Mouse (Mus musculus) testis, adult 2 months (tissue): ENCODE results near the gene Lrrc8d. TPM values are rescaled to one million over a fixed set of nuclear protein-coding genes. Genes with fewer than 3 reads are reported as not detected.

Source experiments
- H3K27ac ChIP-seq: fragments of 200-500 bp; 2 replicates; pipeline ENCODE4 v1.5.1; 2012; ENCODE audit warnings: low read depth, low read length; ENCODE audit not compliant: control insufficient read depth, insufficient read depth
- H3K27me3 ChIP-seq: fragments of 200-500 bp; 2 replicates; pipeline ENCODE4 v1.6.1; 2012; ENCODE audit warnings: mild to moderate bottlenecking, low read length, moderate library complexity; ENCODE audit not compliant: control insufficient read depth, insufficient read depth
- H3K36me3 ChIP-seq: fragments of 200-500 bp; 2 replicates; pipeline ENCODE4 v1.6.1; 2012; ENCODE audit warnings: mild to moderate bottlenecking, low read length; ENCODE audit not compliant: control insufficient read depth, insufficient read depth
- H3K4me1 ChIP-seq: fragments of 200-500 bp; 2 replicates; pipeline ENCODE4 v1.6.1; 2012; ENCODE audit warnings: low read length; ENCODE audit not compliant: control insufficient read depth, insufficient read depth
- H3K4me3 ChIP-seq: fragments of 200-500 bp; 2 replicates; pipeline ENCODE4 v1.5.1; 2012; ENCODE audit warnings: low read depth, mild to moderate bottlenecking, low read length, moderate library complexity, mixed read lengths; ENCODE audit not compliant: control insufficient read depth
- CTCF ChIP-seq: fragments of 200-500 bp; IDR thresholded peaks from 2 replicates; pipeline ENCODE4 v1.5.1; 2012; ENCODE audit warnings: low read depth, mild to moderate bottlenecking, inconsistent platforms, low read length, moderate library complexity; ENCODE audit not compliant: control insufficient read depth, insufficient read depth, insufficient replicate concordance
- POLR2A ChIP-seq: fragments of 200-500 bp; IDR thresholded peaks from 2 replicates; pipeline ENCODE4 v1.6.1; 2012; ENCODE audit warnings: low read depth, mild to moderate bottlenecking, inconsistent platforms, low read length, moderate library complexity; ENCODE audit not compliant: control insufficient read depth
- polyA plus RNA-seq: library from polyadenylated mRNA; depleted of rRNA; stranded (reverse); fragments of >200 nt; gene quantifications from 2 replicates; pipeline ENCODE4 v1.2.3, GENCODE M21; 2012

Gene Lrrc8d
- polyA plus RNA-seq, 1 experiment, result 4.8 TPM

DNA sequence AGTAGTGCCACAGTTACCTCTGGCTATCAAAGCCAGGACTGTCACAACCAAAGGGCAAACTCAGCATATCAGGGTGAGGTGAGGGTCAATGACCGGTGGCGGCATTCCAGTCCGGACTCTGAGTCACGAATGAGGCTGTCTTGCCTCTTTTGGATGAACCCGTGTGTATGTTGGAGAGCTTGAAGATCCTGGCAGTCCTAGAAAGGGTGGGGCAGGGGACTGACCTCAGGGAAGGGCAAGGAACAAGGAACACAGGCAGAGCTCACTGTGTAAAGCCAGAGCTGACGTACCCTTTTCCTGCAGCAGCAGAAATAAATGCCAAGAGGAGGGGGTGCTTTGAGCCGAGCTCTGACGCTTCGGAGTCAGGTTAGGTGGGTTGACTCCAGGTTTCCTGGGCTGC, 136.2 kb downstream of the Lrrc8d start:
- H3K27ac ChIP-seq, result no peak overlapping the region
- H3K4me3 ChIP-seq, result no peak overlapping the region

DNA sequence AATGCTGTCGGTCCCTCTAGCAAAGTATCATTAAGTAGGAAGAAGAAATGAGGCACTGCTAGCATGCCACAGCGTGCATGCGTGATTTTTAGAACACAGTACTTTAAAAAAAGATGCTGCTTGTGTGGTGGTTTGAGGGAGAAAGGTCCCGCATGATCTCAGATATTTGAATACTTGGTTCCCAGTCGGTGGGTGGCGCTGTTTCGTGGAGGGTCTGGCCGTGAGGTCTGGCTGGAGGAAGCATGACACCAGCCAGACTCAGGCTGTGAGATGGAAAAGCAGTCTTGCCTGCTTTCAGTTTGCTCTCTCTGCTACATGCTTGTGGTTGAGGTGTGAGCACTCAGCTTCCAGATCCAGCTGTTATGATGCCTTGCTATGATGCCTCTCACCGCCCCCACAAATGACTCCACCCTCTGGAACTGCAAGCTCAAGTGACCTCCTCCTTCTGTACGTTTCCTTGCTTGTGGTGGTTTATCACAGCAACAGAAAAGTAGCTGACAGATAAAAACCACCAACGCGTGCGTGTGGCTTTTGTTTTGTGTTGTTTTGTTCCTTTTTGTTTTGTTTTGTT, 140.1 kb downstream of the Lrrc8d start:
- H3K4me1 ChIP-seq, result no peaks in the 10 kb centered on the region
- TF ChIP-seq POLR2A, result no peak
- no peak for TF ChIP-seq CTCF
- no peak overlapping the region for H3K27ac ChIP-seq
- H3K4me3 ChIP-seq, result no peak overlapping the region
- H3K36me3 ChIP-seq, result no peaks in the 10 kb centered on the region
- no peaks in the 10 kb centered on the region for H3K27me3 ChIP-seq

More for the DNA sequence above, 136.2 kb downstream of the Lrrc8d start:
- TF ChIP-seq POLR2A (no peak), CTCF (no peak)
- Histone ChIP-seq H3K27me3 (no peaks in the 10 kb centered on the region), H3K36me3 (no peaks in the 10 kb centered on the region), H3K4me1 (peaks cover 1% of the 10 kb centered on the region; the same call in 1 of the 2 replicates)

DNA sequence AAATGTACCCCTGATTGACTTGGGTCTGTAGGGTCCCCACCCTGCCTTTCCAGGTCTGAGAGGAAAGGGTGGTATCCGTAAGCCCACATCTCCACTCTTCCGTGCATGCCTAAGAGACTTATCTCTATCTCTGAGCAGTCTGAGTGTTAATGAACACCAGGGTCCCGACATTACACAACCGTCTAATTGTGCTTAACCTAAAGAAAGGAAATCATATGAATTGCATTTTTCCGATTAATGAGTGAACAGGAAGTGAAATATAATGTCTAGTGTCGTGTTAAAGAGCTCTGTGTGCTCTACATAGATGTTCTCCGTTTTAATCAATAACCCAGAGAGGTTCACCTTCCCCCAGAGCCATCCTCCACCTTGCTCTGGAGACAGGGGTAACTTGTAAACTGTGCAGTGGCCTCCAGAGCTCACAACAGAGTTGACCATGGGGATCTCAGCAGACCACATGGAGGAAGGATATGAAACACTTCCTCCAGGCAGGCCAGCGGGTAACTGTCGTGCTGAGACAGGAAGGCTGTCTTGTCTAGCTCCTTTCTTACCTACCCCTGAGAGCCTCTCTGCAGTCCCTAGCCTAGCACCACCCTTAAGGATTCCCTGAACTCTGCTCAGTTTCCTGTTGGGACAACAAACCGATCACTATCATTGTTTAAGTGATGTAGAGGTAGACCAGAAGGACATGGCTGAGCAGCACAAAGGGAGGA, 144.4 kb downstream of the Lrrc8d start:
- Histone ChIP-seq H3K27me3 (no peaks in the 10 kb centered on the region), H3K27ac (no peak overlapping the region), H3K4me3 (peak overlapping the region; percentile 0; the same call in 1 of the 2 replicates), H3K4me1 (no peaks in the 10 kb centered on the region), H3K36me3 (no peaks in the 10 kb centered on the region)
- TF ChIP-seq CTCF, result no peak
- no peak for TF ChIP-seq POLR2A

DNA sequence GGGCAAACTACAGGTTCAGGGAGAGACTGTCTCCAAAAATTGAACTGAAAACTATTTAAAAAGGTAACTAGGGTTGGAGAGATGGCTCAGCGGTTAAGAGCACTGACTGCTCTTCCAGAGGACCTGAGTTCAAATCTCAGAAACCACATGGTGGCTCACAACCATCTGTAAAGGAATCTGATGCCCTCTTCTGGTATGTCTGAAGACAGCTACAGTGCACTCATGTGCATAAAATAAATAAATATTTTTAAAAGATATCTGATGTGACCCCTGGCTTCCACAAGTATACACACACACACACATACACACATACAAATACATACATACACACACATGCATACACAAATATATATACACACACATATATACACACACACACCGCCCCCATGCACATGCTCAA, 145.3 kb downstream of the Lrrc8d start:
- no peaks in the 10 kb centered on the region for H3K27me3 ChIP-seq
- H3K36me3 ChIP-seq, result no peaks in the 10 kb centered on the region
- H3K27ac ChIP-seq, result no peak overlapping the region
- H3K4me3 ChIP-seq, result no peak overlapping the region
- no peaks in the 10 kb centered on the region for H3K4me1 ChIP-seq
- TF ChIP-seq POLR2A (no peak), CTCF (no peak)

DNA sequence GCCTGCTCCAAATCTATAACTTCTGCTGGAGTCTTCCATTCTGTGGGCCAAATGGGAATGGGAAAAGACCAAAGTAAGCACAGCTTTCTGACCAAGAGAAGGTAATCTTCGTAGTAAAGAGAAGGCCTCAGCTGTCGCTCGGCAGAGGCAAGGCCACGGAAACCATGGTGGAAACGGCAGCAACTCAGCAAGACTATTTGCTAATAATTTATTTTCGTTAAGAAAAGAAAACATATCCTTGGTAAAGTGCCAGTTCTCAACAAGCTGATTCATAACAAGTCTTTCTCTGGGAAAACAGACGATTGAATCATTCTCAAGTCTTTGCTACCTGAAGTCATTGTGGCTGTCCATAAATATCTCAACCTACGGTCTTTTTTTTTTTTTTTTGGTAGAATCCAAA, 148.0 kb downstream of the Lrrc8d start:
- no peaks in the 10 kb centered on the region for H3K27me3 ChIP-seq
- no peak overlapping the region for H3K27ac ChIP-seq
- TF ChIP-seq CTCF (no peak), POLR2A (no peak)
- no peaks in the 10 kb centered on the region for H3K36me3 ChIP-seq
- no peaks in the 10 kb centered on the region for H3K4me1 ChIP-seq
- H3K4me3 ChIP-seq, result no peak overlapping the region

DNA sequence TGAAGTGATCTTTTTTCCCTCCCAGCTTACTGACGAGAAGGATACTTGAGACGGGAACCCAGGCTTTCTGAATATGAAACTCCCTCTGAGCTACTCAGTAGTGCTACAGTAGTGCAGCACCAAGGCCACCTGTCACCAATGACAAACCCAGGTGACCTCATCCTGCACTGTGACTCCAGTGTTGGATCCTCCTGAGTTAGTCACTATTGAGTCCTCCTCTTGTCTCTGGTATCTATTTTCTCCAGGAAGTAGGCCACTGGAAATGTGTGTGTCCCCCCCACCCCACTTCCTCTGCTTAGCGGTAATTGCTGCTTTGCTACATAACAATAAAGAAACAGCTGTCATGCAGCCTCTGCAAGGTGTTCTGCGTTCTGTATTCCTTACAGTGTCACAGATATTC, 149.5 kb downstream of the Lrrc8d start:
- Histone ChIP-seq H3K4me3 (no peak overlapping the region), H3K36me3 (no peaks in the 10 kb centered on the region), H3K27me3 (no peaks in the 10 kb centered on the region), H3K27ac (no peak overlapping the region), H3K4me1 (no peaks in the 10 kb centered on the region)
- TF ChIP-seq CTCF (no peak), POLR2A (no peak)

DNA sequence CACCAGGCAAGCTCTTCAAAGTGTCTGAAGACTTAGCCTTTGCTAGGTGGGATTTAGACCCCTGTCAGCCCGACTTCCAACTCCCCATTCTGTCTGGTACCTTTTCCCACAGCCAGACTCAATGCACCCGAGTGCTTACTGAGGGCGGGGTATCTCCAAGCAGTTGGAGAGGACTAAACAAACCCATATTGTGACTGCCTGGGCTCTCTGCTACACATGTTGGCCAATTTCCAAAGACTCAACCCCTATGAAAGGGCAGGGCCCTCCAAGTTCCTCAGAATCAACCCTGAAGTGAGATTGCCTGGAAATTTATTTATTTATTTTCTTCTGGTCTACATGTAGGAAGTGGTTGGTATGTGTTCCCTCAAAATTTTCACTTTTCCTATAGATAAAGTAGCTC, 149.9 kb downstream of the Lrrc8d start:
- no peaks in the 10 kb centered on the region for H3K27me3 ChIP-seq
- no peak overlapping the region for H3K4me3 ChIP-seq
- H3K36me3 ChIP-seq, result no peaks in the 10 kb centered on the region
- no peak overlapping the region for H3K27ac ChIP-seq
- no peaks in the 10 kb centered on the region for H3K4me1 ChIP-seq
- TF ChIP-seq CTCF (no peak), POLR2A (no peak)

DNA sequence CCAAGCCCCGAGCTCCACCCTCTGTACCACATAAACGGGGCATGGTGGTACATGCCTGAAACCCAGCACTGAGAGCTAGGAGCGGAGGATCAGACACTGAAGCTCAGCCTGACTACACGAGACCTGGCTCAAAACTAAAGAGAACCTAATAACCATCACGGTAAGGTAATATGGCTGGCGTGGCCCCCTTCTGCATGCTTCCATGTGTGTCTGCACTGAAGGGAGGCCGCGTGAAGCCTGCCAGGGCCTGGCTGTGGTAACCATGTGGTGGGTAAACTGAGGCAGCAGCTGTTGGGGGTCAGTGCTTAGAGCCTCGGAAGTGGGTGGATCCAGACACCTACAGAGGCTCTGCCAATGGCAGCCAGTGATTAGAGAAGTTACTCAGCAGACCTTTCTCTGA, 153.5 kb downstream of the Lrrc8d start:
- H3K27ac ChIP-seq, result no peak overlapping the region
- TF ChIP-seq POLR2A (no peak), CTCF (no peak)
- no peaks in the 10 kb centered on the region for H3K27me3 ChIP-seq
- peaks cover 2% of the 10 kb centered on the region; the same call in 1 of the 2 replicates for H3K4me1 ChIP-seq
- H3K4me3 ChIP-seq, result no peak overlapping the region
- H3K36me3 ChIP-seq, result no peaks in the 10 kb centered on the region
